Mouse (Mus musculus) neutrophil, adult 83 days (primary cell): ENCODE data around the gene Fam186a. TPM values are rescaled to one million over a fixed set of nuclear protein-coding genes. Genes with fewer than 3 reads are reported as not detected.

Experiments used
- total RNA-seq, 2 experiments: library from RNA; stranded (reverse); gene quantifications; one replicate each; pipeline ENCODE4 v1.2.4; 2023

Fam186a gene
- total RNA-seq = not detected

DNA sequence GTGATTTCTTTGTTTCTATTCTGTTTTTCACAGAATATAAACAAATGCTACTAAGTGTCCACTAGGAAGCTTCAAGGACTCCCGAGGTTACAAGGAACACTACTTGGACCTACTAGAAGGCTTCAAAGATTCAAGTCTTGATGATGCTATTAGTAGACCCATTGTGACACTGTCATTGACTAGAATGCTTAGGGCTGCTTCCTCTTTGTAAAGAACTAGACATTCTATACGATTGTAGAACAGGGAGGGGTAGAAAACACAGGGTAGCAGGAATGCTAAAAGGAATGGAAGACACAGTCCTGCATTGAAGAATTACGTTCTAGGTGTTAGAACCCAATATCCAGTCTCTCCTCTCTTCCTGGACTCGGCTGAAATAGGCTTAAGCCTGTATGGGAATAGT lies at the start of gene Fam186a:
Gene Fam186a, minus strand, starts transcription at position 101 of the 400 bp plus-strand sequence.

DNA sequence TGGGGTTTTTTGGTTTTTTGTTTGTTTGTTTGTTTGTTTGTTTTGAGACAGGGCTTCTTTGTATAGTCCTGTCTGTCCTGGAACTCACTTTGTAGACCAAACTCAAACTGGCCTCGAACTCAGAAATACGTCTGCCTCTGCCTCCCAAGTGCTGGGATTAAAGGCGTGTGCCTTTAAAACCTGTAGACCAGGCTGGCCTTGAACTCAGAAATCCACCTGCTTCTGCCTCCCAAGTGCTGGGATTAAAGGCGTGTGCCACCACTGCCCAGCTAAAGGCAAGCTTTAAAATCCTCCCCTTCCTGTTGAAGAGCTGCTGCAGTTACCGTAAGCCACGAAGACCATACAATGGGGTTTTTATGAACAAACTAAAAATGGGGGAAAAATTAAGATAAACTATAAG lies 2.9 kb upstream of the Fam186a start, which contains the start of gene Larp4:
Gene Larp4, plus strand, starts transcription at position 301 of the 400 bp plus-strand sequence.

DNA sequence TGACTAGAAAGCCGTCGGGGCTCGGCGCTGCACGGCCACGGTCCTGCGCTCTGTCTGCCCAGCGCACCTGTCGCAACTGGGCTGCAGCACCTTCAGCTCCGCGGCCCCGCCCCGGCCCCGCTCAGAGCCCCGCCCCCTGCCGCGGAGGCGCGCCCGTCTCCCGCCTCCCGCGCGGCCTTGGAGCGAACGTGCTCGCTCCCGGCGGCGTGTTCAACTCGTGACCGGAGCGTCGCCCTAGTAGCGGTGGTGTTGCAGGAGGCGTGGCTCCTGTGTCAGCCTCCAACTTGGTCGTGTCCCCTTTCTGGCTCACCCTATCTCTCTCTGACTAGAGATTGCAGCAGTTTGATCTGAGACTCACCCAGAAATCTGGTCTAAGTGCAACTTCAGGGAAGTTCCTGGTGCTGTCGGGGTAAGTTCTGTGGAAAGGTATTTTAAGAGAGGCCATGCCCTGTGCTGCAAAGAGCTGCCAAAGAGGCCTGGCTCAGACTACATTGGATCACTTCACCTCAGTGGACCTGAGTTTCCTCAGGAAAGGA lies 91.5 kb downstream of the Fam186a start, which contains the start of gene Lima1:
Gene Lima1, minus strand, starts transcription at position 123 of the 536 bp plus-strand sequence.

Other genes starting within 250 kb of the Fam186a start
- under 1 TPM in 1 of 2 experiments, not detected in 1; 0.15 TPM for gene Gpd1, start 249.5 kb downstream of the Fam186a start, total RNA-seq
- gene Cox14, start 241.4 kb downstream of the Fam186a start, total RNA-seq = 10 to 100 TPM; 44.6 to 46.1 TPM
- gene Cers5, start 194.2 kb downstream of the Fam186a start, total RNA-seq = 10 to 100 TPM; 22.5 to 31.1 TPM
- 10 to 100 TPM; 14.0 to 19.9 TPM for gene Lima1, start 91.6 kb downstream of the Fam186a start, total RNA-seq
- gene Larp4, start 3.0 kb upstream of the Fam186a start, total RNA-seq = 10 to 100 TPM; 27.4 to 36.2 TPM
- 10 to 100 TPM; 29.6 to 29.7 TPM for gene Dip2b, start 71.6 kb upstream of the Fam186a start, total RNA-seq